Mouse (Mus musculus) bone marrow, adult 2 months (tissue): Measurements from ENCODE around the gene Chrm3.

Experiments
- CTCF ChIP-seq: fragments of 200-500 bp; IDR thresholded peaks from 2 replicates; pipeline ENCODE4 v1.5.1; 2011; ENCODE audit warnings: low read length, control low read depth; ENCODE audit not compliant: control insufficient read depth, insufficient read depth
- POLR2A ChIP-seq: fragments of 200-500 bp; IDR thresholded peaks from 2 replicates; pipeline ENCODE4 v1.6.1; 2011; ENCODE audit warnings: low read depth, mild to moderate bottlenecking, control low read depth, low read length, borderline replicate concordance; ENCODE audit not compliant: control insufficient read depth

- TF ChIP-seq CTCF (no peak), POLR2A (no peak)
These were observed 177.9 kb downstream of the Chrm3 start for GRCm38 (mm10) chr13:10182756-10183155.
